Mouse (Mus musculus) liver, embryonic 13.5 days (tissue): ENCODE results near the gene Pacsin2. TPM values are rescaled to one million over a fixed set of nuclear protein-coding genes. Genes with fewer than 3 reads are reported as not detected.
A peak's percentile ranks its signal among the peaks of the same experiment; 100 is the strongest.

ENCODE experiments used
- ATAC-seq: fragments of 200-750 bp; cut with Nextera tagmentation; 2 replicates; pipeline ENCODE4 v1.8.0; 2017; ENCODE audit warnings: low read depth, mild to moderate bottlenecking, moderate number of reproducible peaks, moderate library complexity
- DNase-seq: peaks from one replicate; pipeline ENCODE4 v3.0.0; 2022
- H3K27ac ChIP-seq: fragments of 300-500 bp; sonication (generic); 2 replicates; pipeline ENCODE4 v1.5.1; 2015; ENCODE audit warnings: moderate library complexity, mild to moderate bottlenecking, inconsistent platforms
- H3K27me3 ChIP-seq: fragments of 300-500 bp; sonication (generic); 2 replicates; pipeline ENCODE4 v1.6.1; 2015; ENCODE audit warnings: mild to moderate bottlenecking, inconsistent platforms
- H3K36me3 ChIP-seq: fragments of 300-500 bp; sonication (generic); 2 replicates; pipeline ENCODE4 v1.6.1; 2015; ENCODE audit warnings: mild to moderate bottlenecking, inconsistent platforms
- H3K4me1 ChIP-seq: fragments of 300-500 bp; sonication (generic); replicated peaks from 2 replicates; pipeline ENCODE4 v1.6.1; 2015; ENCODE audit warnings: inconsistent platforms
- H3K4me2 ChIP-seq: fragments of 300-500 bp; sonication (generic); 2 replicates; pipeline ENCODE4 v1.6.1; 2015; ENCODE audit warnings: inconsistent platforms, mild to moderate bottlenecking, moderate library complexity
- H3K4me3 ChIP-seq: fragments of 300-500 bp; sonication (generic); replicated peaks from 2 replicates; pipeline ENCODE4 v1.5.1; 2015; ENCODE audit warnings: mild to moderate bottlenecking, inconsistent platforms
- H3K9ac ChIP-seq: fragments of 300-500 bp; sonication (generic); 2 replicates; pipeline ENCODE4 v1.6.1; 2015; ENCODE audit warnings: mild to moderate bottlenecking, inconsistent platforms
- H3K9me3 ChIP-seq: fragments of 300-500 bp; sonication (generic); replicated peaks from 2 replicates; pipeline ENCODE4 v1.6.1; 2016; ENCODE audit warnings: inconsistent platforms
- WGBS: fragments of 180-500 bp; shearing (Covaris S2); methylation state at CpG from one replicate; pipeline ENCODE4 v1.1.7; 2015; ENCODE audit not compliant: insufficient replicate concordance; 5-methylcytosine and 5-hydroxymethylcytosine counted together
- polyA plus RNA-seq: library from polyadenylated mRNA; unstranded; fragments of >200 nt; fragmentation: Nextera tagmentation; extraction: Ambion mirVana; gene quantifications from 2 replicates; pipeline ENCODE4 v1.2.1, GENCODE M21; 2015

Pacsin2 gene
- polyA plus RNA-seq, 1 experiment from 2014 or later, result 45.0 TPM

DNA sequence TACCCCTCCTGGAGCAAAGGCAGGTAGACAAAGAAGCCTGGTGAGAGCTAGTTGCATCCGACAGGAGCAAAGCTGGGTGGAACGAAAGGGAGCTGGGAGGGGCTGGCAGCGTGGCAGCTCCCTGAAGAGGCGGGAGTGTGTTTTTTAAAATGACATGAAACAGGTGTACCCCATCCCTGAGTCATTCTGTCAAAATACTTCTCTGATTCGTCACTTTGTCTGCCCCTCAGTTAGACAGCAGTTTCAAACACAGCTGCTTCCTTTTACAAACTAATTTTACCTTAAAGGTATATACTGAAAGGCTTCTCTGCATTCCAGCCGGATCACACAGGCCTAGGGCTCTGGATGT lies 30.1 kb upstream of the Pacsin2 start:
- Histone ChIP-seq H3K27me3 (no peaks in the 10 kb centered on the region), H3K9me3 (no peaks in the 10 kb centered on the region), H3K4me3 (no peak overlapping the region), H3K4me2 (no peak overlapping the region), H3K27ac (no peak overlapping the region), H3K36me3 (0 out of 2 replicates have a peak, but pooled peaks cover 3% of the 10 kb centered on the region), H3K9ac (no peak overlapping the region), H3K4me1 (peaks cover 21% of the 10 kb centered on the region)
- DNase-seq, result no peak
- ATAC-seq, result no peak
- 80% methylated on average over 6 of the region's 6 CpGs for WGBS

DNA sequence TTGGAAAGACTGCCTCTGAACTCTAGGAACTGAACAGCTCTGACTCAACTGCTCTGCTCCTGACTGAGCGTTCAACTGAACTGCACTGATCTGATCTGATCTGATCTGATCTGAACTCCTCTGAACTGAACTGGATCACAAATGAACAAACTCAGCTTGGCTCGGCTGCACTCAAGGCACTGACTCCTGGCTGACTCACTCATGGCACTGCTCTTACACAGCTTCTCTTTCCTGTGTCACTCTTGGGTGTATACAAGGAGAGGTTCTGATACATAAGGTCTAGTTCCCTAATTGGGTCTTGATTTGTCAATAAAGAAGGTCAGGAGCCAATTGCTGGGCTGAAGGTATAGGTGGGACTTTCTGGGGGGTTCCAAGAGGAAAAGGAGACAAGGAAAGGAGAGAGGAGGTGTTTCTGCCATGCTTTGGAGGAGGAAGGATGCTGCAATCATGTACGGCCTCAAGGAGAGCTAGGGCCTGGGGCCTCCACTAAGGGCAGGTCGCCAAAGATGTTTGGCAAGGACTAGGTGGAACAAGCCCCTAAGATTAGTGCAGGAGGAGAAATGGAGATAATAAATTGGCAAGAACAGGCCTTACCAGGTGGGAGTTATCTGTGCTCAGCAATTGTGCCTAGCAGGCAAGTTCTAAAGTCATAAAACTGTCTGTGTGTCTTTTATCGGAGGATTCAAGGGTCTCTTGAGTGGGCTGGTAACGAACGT lies 29.6 kb upstream of the Pacsin2 start:
- H3K36me3 ChIP-seq, result 0 out of 2 replicates have a peak, but pooled peaks cover 3% of the 10 kb centered on the region
- WGBS, result 68% methylated on average over 7 of the region's 7 CpGs
- no peak for DNase-seq
- H3K9me3 ChIP-seq, result no peaks in the 10 kb centered on the region
- no peaks in the 10 kb centered on the region for H3K27me3 ChIP-seq
- H3K4me2 ChIP-seq, result no peak overlapping the region
- no peak overlapping the region for H3K27ac ChIP-seq
- H3K4me1 ChIP-seq, result peaks cover 21% of the 10 kb centered on the region
- H3K4me3 ChIP-seq, result no peak overlapping the region
- H3K9ac ChIP-seq, result no peak overlapping the region
- ATAC-seq, result no peak

DNA sequence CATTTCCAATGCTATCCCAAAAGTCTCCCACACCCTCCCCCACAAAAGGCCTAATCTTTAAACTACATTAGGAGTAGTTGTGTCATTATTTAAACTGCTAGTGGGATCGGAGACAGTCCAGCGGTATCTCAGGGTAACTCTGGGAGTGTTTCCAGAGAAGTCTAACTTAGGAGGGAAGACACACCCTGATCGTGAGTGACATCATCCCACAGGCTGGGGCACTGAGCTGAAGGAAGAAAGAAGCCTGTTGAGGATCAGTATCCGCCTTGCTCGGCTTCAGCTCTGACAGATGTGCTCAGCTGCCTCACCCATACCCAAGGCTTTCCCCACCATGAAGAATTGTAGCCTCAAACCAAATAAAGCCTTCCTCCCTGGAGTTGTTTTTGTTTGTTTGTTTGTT lies 27.5 kb upstream of the Pacsin2 start:
- Histone ChIP-seq H3K4me3 (no peak overlapping the region), H3K9ac (no peak overlapping the region), H3K27ac (no peak overlapping the region), H3K9me3 (no peaks in the 10 kb centered on the region), H3K36me3 (0 out of 2 replicates have a peak, but pooled peaks cover 3% of the 10 kb centered on the region), H3K4me1 (peaks cover 26% of the 10 kb centered on the region), H3K4me2 (no peak overlapping the region), H3K27me3 (no peaks in the 10 kb centered on the region)
- ATAC-seq (no peak), DNase-seq (no peak)
- WGBS, result 66% methylated on average over 5 of the region's 5 CpGs

- ATAC-seq, result no peak
These were observed 25.1 kb upstream of the Pacsin2 start for GRCm38 (mm10) chr15:83489471-83489870.

GRCm38 (mm10) chr15:83487477-83488115 lies 23.2 kb upstream of the Pacsin2 start:
- no peak for DNase-seq
- no peak for ATAC-seq
- Histone ChIP-seq H3K9ac (no peak overlapping the region), H3K27ac (no peak overlapping the region), H3K9me3 (no peaks in the 10 kb centered on the region), H3K27me3 (no peaks in the 10 kb centered on the region), H3K4me1 (peaks cover 11% of the 10 kb centered on the region), H3K4me3 (no peak overlapping the region), H3K4me2 (no peak overlapping the region), H3K36me3 (0 out of 2 replicates have a peak, but pooled peaks cover 3% of the 10 kb centered on the region)
- WGBS, result 74% methylated on average over 9 of the region's 9 CpGs

More at GRCm38 (mm10) chr15:83489471-83489870, 25.1 kb upstream of the Pacsin2 start:
- Histone ChIP-seq H3K27me3 (no peaks in the 10 kb centered on the region), H3K9me3 (no peaks in the 10 kb centered on the region), H3K36me3 (0 out of 2 replicates have a peak, but pooled peaks cover 3% of the 10 kb centered on the region), H3K4me3 (no peak overlapping the region), H3K27ac (no peak overlapping the region), H3K4me2 (no peak overlapping the region), H3K9ac (no peak overlapping the region), H3K4me1 (peaks cover 7% of the 10 kb centered on the region)
- no peak for DNase-seq
- WGBS, result 87% methylated on average over 20 of the region's 20 CpGs

DNA sequence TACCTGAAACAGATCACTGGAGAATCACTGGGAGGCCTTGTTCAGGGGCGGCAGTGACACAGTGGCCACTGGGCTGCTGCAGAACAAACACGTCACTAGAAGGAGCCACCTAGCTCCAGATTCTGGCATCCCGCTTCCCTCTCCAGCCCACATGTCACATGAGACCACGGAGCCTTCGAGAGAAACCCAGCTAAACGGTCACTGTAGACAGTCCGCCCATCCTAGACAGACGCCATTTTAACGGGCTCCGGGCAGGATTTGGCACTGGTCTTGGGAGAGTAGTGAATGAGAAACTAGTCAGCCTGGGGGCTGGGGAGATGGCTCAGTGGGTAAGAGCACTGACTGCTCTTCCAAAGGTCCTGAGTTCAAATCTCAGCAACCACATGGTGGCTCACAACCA lies 19.9 kb upstream of the Pacsin2 start:
- no peak overlapping the region for H3K4me2 ChIP-seq
- H3K27ac ChIP-seq, result no peak overlapping the region
- 0 out of 2 replicates have a peak, but pooled peaks cover 2% of the 10 kb centered on the region for H3K27me3 ChIP-seq
- no peak overlapping the region for H3K9ac ChIP-seq
- DNase-seq, result no peak
- no peaks in the 10 kb centered on the region for H3K9me3 ChIP-seq
- H3K4me1 ChIP-seq, result peaks cover 18% of the 10 kb centered on the region
- 87% methylated on average over 10 of the region's 10 CpGs for WGBS
- no peak for ATAC-seq
- no peaks in the 10 kb centered on the region for H3K36me3 ChIP-seq
- no peak overlapping the region for H3K4me3 ChIP-seq

- peak; percentile 58; the same call in 1 of the 2 replicates for ATAC-seq
- no peaks in the 10 kb centered on the region for H3K36me3 ChIP-seq
- no peaks in the 10 kb centered on the region for H3K9me3 ChIP-seq
- H3K4me3 ChIP-seq, result no peak overlapping the region
- 0 out of 2 replicates have a peak, but pooled peaks cover 2% of the 10 kb centered on the region for H3K27me3 ChIP-seq
- 13% methylated on average over 2 of the region's 2 CpGs for WGBS
- H3K9ac ChIP-seq, result no peak overlapping the region
- peak; percentile 42 for DNase-seq
- H3K4me1 ChIP-seq, result peaks cover 18% of the 10 kb centered on the region
- H3K27ac ChIP-seq, result no peak overlapping the region
- no peak overlapping the region for H3K4me2 ChIP-seq
These were observed 19.1 kb upstream of the Pacsin2 start for GRCm38 (mm10) chr15:83483482-83483881.

GRCm38 (mm10) chr15:83482645-83483224 lies 18.3 kb upstream of the Pacsin2 start:
- ATAC-seq, result no peak
- Histone ChIP-seq H3K4me3 (no peak overlapping the region), H3K9me3 (no peaks in the 10 kb centered on the region), H3K27me3 (0 out of 2 replicates have a peak, but pooled peaks cover 2% of the 10 kb centered on the region), H3K4me1 (peaks cover 18% of the 10 kb centered on the region), H3K9ac (no peak overlapping the region), H3K27ac (no peak overlapping the region), H3K36me3 (no peaks in the 10 kb centered on the region), H3K4me2 (no peak overlapping the region)
- 40% methylated on average over 8 of the region's 8 CpGs for WGBS
- no peak for DNase-seq

DNA sequence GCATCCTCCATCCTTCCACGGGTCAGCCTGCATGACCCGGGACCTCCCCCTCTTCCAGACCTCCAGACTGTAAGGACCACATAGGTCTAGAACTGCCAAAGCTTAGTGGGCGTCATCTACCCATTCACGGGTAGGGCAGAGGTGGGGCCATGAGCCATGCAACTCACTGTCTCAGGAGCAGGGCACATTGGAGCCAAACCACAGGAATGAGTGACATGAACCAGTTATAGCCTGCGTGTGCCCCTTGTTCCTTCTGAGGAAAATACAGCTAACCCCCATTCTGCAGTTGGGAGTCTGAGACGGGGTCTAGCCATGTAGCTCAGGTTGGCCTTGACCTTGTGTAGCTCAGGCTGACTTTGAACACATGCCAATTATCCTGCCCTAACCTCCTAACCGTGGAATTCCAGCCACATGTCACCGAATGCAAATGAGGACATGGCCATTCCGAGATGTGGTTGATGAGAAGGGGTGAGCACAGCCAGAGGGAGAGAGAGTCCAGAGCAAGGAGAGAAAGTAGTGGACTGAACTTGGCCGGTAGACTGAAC lies 16.9 kb upstream of the Pacsin2 start:
- WGBS, result 55% methylated on average over 10 of the region's 10 CpGs
- H3K27me3 ChIP-seq, result 0 out of 2 replicates have a peak, but pooled peaks cover 7% of the 10 kb centered on the region
- H3K4me3 ChIP-seq, result no peak overlapping the region
- no peaks in the 10 kb centered on the region for H3K9me3 ChIP-seq
- peaks cover 18% of the 10 kb centered on the region for H3K4me1 ChIP-seq
- H3K4me2 ChIP-seq, result no peak overlapping the region
- H3K36me3 ChIP-seq, result no peaks in the 10 kb centered on the region
- no peak overlapping the region for H3K9ac ChIP-seq
- DNase-seq (no peak), ATAC-seq (no peak)
- no peak overlapping the region for H3K27ac ChIP-seq

DNA sequence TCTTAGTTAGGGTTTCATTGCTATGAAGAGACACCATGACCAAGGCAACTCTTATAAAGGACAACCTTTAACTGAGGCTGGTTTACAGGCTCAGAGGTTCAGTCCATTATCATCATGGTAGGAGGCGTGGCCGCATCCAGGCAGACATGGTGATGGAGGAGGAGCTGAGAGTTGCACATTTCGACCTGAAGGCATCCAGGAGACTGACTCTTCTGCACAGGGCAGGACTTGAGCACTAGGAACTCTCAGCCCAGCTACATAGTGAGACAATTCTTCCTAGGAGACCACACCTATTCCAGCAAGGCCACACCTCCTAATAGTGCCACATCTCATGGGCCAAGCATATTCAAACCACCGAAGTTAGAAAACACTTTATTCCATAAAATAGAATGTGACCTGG lies 15.4 kb upstream of the Pacsin2 start:
- Histone ChIP-seq H3K9me3 (no peaks in the 10 kb centered on the region), H3K27me3 (0 out of 2 replicates have a peak, but pooled peaks cover 7% of the 10 kb centered on the region), H3K27ac (no peak overlapping the region), H3K4me2 (no peak overlapping the region), H3K4me1 (peaks cover 26% of the 10 kb centered on the region), H3K36me3 (no peaks in the 10 kb centered on the region), H3K9ac (no peak overlapping the region), H3K4me3 (no peak overlapping the region)
- no peak for DNase-seq
- WGBS, result 60% methylated on average over 4 of the region's 4 CpGs
- no peak for ATAC-seq

DNA sequence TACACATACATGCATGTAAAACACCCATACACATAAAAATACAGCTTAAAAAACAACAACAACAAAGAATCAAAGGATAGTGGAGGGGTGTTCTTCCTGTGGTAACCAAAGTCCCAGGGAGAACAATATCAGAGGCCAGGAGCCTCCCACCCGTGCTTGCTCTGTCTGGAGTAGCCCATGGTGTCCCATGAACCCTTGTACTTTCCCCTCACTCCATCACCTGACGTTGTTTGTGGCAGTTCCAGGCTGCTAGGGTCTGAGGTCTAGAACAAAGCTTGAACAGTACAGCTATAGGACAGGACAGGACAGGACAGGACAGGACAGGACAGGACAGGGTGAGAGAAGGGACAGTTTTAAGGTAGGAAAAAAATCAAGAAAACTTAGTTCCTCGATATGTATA lies 13.7 kb upstream of the Pacsin2 start:
- 55% methylated on average over 3 of the region's 3 CpGs for WGBS
- DNase-seq, result no peak
- Histone ChIP-seq H3K9me3 (no peaks in the 10 kb centered on the region), H3K4me2 (no peak overlapping the region), H3K27me3 (0 out of 2 replicates have a peak, but pooled peaks cover 7% of the 10 kb centered on the region), H3K27ac (no peak overlapping the region), H3K4me3 (no peak overlapping the region), H3K36me3 (no peaks in the 10 kb centered on the region), H3K4me1 (peaks cover 43% of the 10 kb centered on the region), H3K9ac (no peak overlapping the region)
- ATAC-seq, result no peak
